Mouse (Mus musculus) lung, embryonic 16.5 days (tissue): ENCODE data around the gene Casp7. TPM values are rescaled to one million over a fixed set of nuclear protein-coding genes. Genes with fewer than 3 reads are reported as not detected.

Experiments used
- ATAC-seq: fragments of 200-750 bp; cut with Nextera tagmentation; 2 replicates; pipeline ENCODE4 v1.8.0; 2017; ENCODE audit warnings: low read depth, mild to moderate bottlenecking, moderate library complexity
- H3K27ac ChIP-seq: fragments of 300-500 bp; sonication (generic); 2 replicates; pipeline ENCODE4 v1.5.1; 2014; ENCODE audit warnings: mild to moderate bottlenecking, control low read depth, low read length
- H3K27me3 ChIP-seq: fragments of 300-500 bp; sonication (generic); 2 replicates; pipeline ENCODE4 v1.6.1; 2014; ENCODE audit warnings: low read depth, low read length, mixed read lengths; ENCODE audit not compliant: control insufficient read depth, insufficient read depth
- H3K36me3 ChIP-seq: fragments of 300-500 bp; sonication (generic); 2 replicates; pipeline ENCODE4 v1.6.1; 2014; ENCODE audit warnings: low read length; ENCODE audit not compliant: control insufficient read depth, insufficient read depth
- H3K4me1 ChIP-seq: fragments of 300-500 bp; sonication (generic); replicated peaks from 2 replicates; pipeline ENCODE4 v1.6.1; 2014; ENCODE audit warnings: low read length, mixed read lengths; ENCODE audit not compliant: control insufficient read depth, insufficient read depth
- H3K4me2 ChIP-seq: fragments of 300-500 bp; sonication (generic); 2 replicates; pipeline ENCODE4 v1.6.1; 2014; ENCODE audit warnings: low read depth, low read length, control low read depth
- H3K4me3 ChIP-seq: fragments of 300-500 bp; sonication (generic); 2 replicates; pipeline ENCODE4 v1.5.1; 2014; ENCODE audit warnings: mild to moderate bottlenecking, low read length, control low read depth
- H3K9ac ChIP-seq: fragments of 300-500 bp; sonication (generic); 2 replicates; pipeline ENCODE4 v1.6.1; 2014; ENCODE audit warnings: low read length, control low read depth
- H3K9me3 ChIP-seq: fragments of 300-500 bp; sonication (generic); 2 replicates; pipeline ENCODE4 v1.6.1; 2016; ENCODE audit warnings: low read length; ENCODE audit not compliant: control insufficient read depth
- WGBS: fragments of 180-500 bp; shearing (Covaris S2); extraction: QIAGEN DNeasy Blood & Tissue Kit; methylation state at CpG from one replicate; pipeline ENCODE4 v1.1.7; 2014; 5-methylcytosine and 5-hydroxymethylcytosine counted together
- polyA plus RNA-seq: library from polyadenylated mRNA; unstranded; fragments of >200 nt; fragmentation: Nextera tagmentation; extraction: Ambion mirVana; gene quantifications from 2 replicates; pipeline ENCODE4 v1.2.1, GENCODE M21; 2015

The Casp7 gene
- polyA plus RNA-seq, 1 experiment from 2014 or later = 34.3 TPM

- Histone ChIP-seq H3K4me1 (no peaks in the 10 kb centered on the region), H3K4me2 (no peak overlapping the region), H3K27ac (no peak overlapping the region), H3K9me3 (no peaks in the 10 kb centered on the region), H3K9ac (no peak overlapping the region), H3K4me3 (no peak overlapping the region), H3K36me3 (no peaks in the 10 kb centered on the region), H3K27me3 (no peaks in the 10 kb centered on the region)
- 71% methylated on average over 5 of the region's 5 CpGs for WGBS
- no peak for ATAC-seq
Observed at GRCm38 (mm10) chr19:56378007-56378406, 18.9 kb upstream of the Casp7 start.

- ATAC-seq = peak; percentile 49; the same call in 1 of the 2 replicates
- Histone ChIP-seq H3K4me2 (no peak overlapping the region), H3K27ac (no peak overlapping the region)
Observed at GRCm38 (mm10) chr19:56378554-56379172, 18.3 kb upstream of the Casp7 start.

GRCm38 (mm10) chr19:56380341-56380740, 16.6 kb upstream of the Casp7 start:
- no peaks in the 10 kb centered on the region for H3K4me1 ChIP-seq
- no peak overlapping the region for H3K4me3 ChIP-seq
- no peak overlapping the region for H3K4me2 ChIP-seq
- no peaks in the 10 kb centered on the region for H3K27me3 ChIP-seq
- H3K36me3 ChIP-seq = no peaks in the 10 kb centered on the region
- no peak for ATAC-seq
- H3K9me3 ChIP-seq = no peaks in the 10 kb centered on the region
- H3K27ac ChIP-seq = no peak overlapping the region
- H3K9ac ChIP-seq = no peak overlapping the region
- 69% methylated on average over 7 of the region's 7 CpGs for WGBS

More at GRCm38 (mm10) chr19:56378554-56379172, 18.3 kb upstream of the Casp7 start:
- no peaks in the 10 kb centered on the region for H3K4me1 ChIP-seq
- no peaks in the 10 kb centered on the region for H3K9me3 ChIP-seq
- 41% methylated on average over 13 of the region's 13 CpGs for WGBS
- H3K27me3 ChIP-seq = no peaks in the 10 kb centered on the region
- no peaks in the 10 kb centered on the region for H3K36me3 ChIP-seq
- H3K4me3 ChIP-seq = no peak overlapping the region
- H3K9ac ChIP-seq = no peak overlapping the region

- no peak overlapping the region for H3K4me3 ChIP-seq
- H3K4me2 ChIP-seq = no peak overlapping the region
- H3K27me3 ChIP-seq = no peaks in the 10 kb centered on the region
- H3K27ac ChIP-seq = no peak overlapping the region
- no peaks in the 10 kb centered on the region for H3K4me1 ChIP-seq
- no peaks in the 10 kb centered on the region for H3K9me3 ChIP-seq
- no peak for ATAC-seq
- 80% methylated on average over 10 of the region's 10 CpGs for WGBS
- no peaks in the 10 kb centered on the region for H3K36me3 ChIP-seq
- H3K9ac ChIP-seq = no peak overlapping the region
Observed at GRCm38 (mm10) chr19:56381407-56381806, 15.5 kb upstream of the Casp7 start.

- Histone ChIP-seq H3K4me1 (no peaks in the 10 kb centered on the region), H3K4me2 (no peak overlapping the region), H3K9me3 (no peaks in the 10 kb centered on the region), H3K27me3 (no peaks in the 10 kb centered on the region), H3K4me3 (no peak overlapping the region), H3K9ac (no peak overlapping the region), H3K36me3 (no peaks in the 10 kb centered on the region), H3K27ac (no peak overlapping the region)
- 77% methylated on average over 5 of the region's 5 CpGs for WGBS
- ATAC-seq = no peak
Observed at GRCm38 (mm10) chr19:56385546-56385945, 11.4 kb upstream of the Casp7 start.

GRCm38 (mm10) chr19:56386095-56386494, 10.8 kb upstream of the Casp7 start:
- no peak overlapping the region for H3K4me2 ChIP-seq
- no peaks in the 10 kb centered on the region for H3K36me3 ChIP-seq
- ATAC-seq = no peak
- no peak overlapping the region for H3K4me3 ChIP-seq
- WGBS = 90% methylated on average over 10 of the region's 10 CpGs
- no peaks in the 10 kb centered on the region for H3K4me1 ChIP-seq
- no peak overlapping the region for H3K27ac ChIP-seq
- no peak overlapping the region for H3K9ac ChIP-seq
- H3K9me3 ChIP-seq = no peaks in the 10 kb centered on the region
- no peaks in the 10 kb centered on the region for H3K27me3 ChIP-seq

GRCm38 (mm10) chr19:56387726-56388302, 9.1 kb upstream of the Casp7 start:
- Histone ChIP-seq H3K4me1 (no peaks in the 10 kb centered on the region), H3K9me3 (no peaks in the 10 kb centered on the region), H3K27me3 (no peaks in the 10 kb centered on the region), H3K4me2 (no peak overlapping the region), H3K9ac (no peak overlapping the region), H3K27ac (no peak overlapping the region), H3K4me3 (no peak overlapping the region), H3K36me3 (no peaks in the 10 kb centered on the region)
- ATAC-seq = no peak
- 65% methylated on average over 4 of the region's 4 CpGs for WGBS

GRCm38 (mm10) chr19:56389176-56389575, 7.8 kb upstream of the Casp7 start:
- Histone ChIP-seq H3K9me3 (no peaks in the 10 kb centered on the region), H3K27ac (no peak overlapping the region), H3K9ac (no peak overlapping the region), H3K4me1 (no peaks in the 10 kb centered on the region; the same call in 1 of the 2 replicates), H3K4me2 (no peak overlapping the region), H3K36me3 (no peaks in the 10 kb centered on the region), H3K4me3 (no peak overlapping the region), H3K27me3 (no peaks in the 10 kb centered on the region)
- ATAC-seq = no peak
- WGBS = 86% methylated on average over 11 of the region's 11 CpGs

- Histone ChIP-seq H3K27ac (no peak within 1 kb of the TSS), H3K9me3 (no peaks in the 10 kb centered on the region), H3K9ac (no peak within 1 kb of the TSS), H3K27me3 (no peaks in the 10 kb centered on the region), H3K4me3 (no peak within 1 kb of the TSS), H3K4me2 (no peak within 1 kb of the TSS), H3K4me1 (no peaks in the 10 kb centered on the region; the same call in 1 of the 2 replicates), H3K36me3 (no peaks in the 10 kb centered on the region)
- no peak for ATAC-seq
- WGBS = 63% methylated on average over 11 of the region's 11 CpGs
Observed at GRCm38 (mm10) chr19:56389879-56390278, 7.0 kb upstream of the Casp7 start, which contains the start of gene Nrap. TSS of gene Nrap (minus strand) at chr19:56390037.
